Mouse (Mus musculus) limb, embryonic 12.5 days (tissue): Measurements from ENCODE around the gene Htr1f. TPM values are rescaled to one million over a fixed set of nuclear protein-coding genes. Genes with fewer than 3 reads are reported as not detected.

Source experiments
- ATAC-seq: fragments of 200-750 bp; cut with Nextera tagmentation; 2 replicates; pipeline ENCODE4 v1.8.0; 2017; ENCODE audit warnings: low read depth, moderate TSS enrichment; ENCODE audit not compliant: insufficient number of reproducible peaks, insufficient read depth, low FRiP score, low TSS enrichment
- H3K27ac ChIP-seq: fragments of 300-500 bp; sonication (generic); 2 replicates; pipeline ENCODE4 v1.5.1; 2016; ENCODE audit warnings: mild to moderate bottlenecking, moderate library complexity
- H3K27me3 ChIP-seq: fragments of 300-500 bp; sonication (generic); 2 replicates; pipeline ENCODE4 v1.6.1; 2016; ENCODE audit warnings: mild to moderate bottlenecking, moderate library complexity
- H3K36me3 ChIP-seq: fragments of 300-500 bp; sonication (generic); 2 replicates; pipeline ENCODE4 v1.6.1; 2016; ENCODE audit warnings: mild to moderate bottlenecking, moderate library complexity
- H3K4me1 ChIP-seq: fragments of 300-500 bp; sonication (generic); replicated peaks from 2 replicates; pipeline ENCODE4 v1.6.1; 2016
- H3K4me2 ChIP-seq: fragments of 300-500 bp; sonication (generic); 2 replicates; pipeline ENCODE4 v1.6.1; 2016; ENCODE audit warnings: mild to moderate bottlenecking, moderate library complexity
- H3K4me3 ChIP-seq: fragments of 300-500 bp; sonication (generic); replicated peaks from 2 replicates; pipeline ENCODE4 v1.5.1; 2016; ENCODE audit warnings: mild to moderate bottlenecking
- H3K9ac ChIP-seq: fragments of 300-500 bp; sonication (generic); replicated peaks from 2 replicates; pipeline ENCODE4 v1.6.1; 2016; ENCODE audit warnings: mild to moderate bottlenecking, moderate library complexity
- H3K9me3 ChIP-seq: fragments of 300-500 bp; sonication (generic); 2 replicates; pipeline ENCODE4 v1.6.1; 2016; ENCODE audit warnings: mild to moderate bottlenecking, moderate library complexity
- WGBS: fragments of 180-500 bp; shearing (Covaris S2); methylation state at CpG from one replicate; pipeline ENCODE4 v1.1.7; 2016; 5-methylcytosine and 5-hydroxymethylcytosine counted together
- polyA plus RNA-seq: library from polyadenylated mRNA; unstranded; fragments of >200 nt; fragmentation: Nextera tagmentation; extraction: Ambion mirVana; gene quantifications from 2 replicates; pipeline ENCODE4 v1.2.1, GENCODE M21; 2016

Gene Htr1f
- polyA plus RNA-seq, 1 experiment from 2014 or later = 0.10 TPM

DNA sequence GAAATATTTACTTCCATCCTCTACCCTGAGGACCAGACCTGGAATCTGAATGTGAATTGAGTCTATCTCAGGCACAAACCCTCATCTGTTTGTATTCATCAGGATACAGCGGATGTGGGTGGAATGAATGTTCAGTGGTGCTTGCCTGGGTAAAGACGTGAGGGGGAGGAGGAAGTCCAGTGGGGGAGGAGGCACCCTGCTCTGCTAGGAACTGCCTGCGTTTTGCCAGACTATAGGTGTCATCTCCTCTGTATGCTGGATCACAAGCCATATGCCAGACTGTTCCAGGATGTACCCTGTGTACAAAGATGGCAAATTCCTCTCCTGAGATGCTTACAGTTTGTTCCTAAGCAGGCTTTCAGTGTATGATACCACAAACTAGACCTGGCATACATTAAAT is 83.3 kb downstream of the Htr1f start:
- no peaks in the 10 kb centered on the region for H3K4me1 ChIP-seq
- no peak overlapping the region for H3K4me3 ChIP-seq
- H3K27ac ChIP-seq = no peak overlapping the region
- no peak overlapping the region for H3K9ac ChIP-seq
- no peak overlapping the region for H3K4me2 ChIP-seq
- WGBS = 72% methylated on average over 3 of the region's 3 CpGs
- no peaks in the 10 kb centered on the region for H3K9me3 ChIP-seq
- no peaks in the 10 kb centered on the region for H3K36me3 ChIP-seq
- no peak for ATAC-seq
- no peaks in the 10 kb centered on the region for H3K27me3 ChIP-seq

DNA sequence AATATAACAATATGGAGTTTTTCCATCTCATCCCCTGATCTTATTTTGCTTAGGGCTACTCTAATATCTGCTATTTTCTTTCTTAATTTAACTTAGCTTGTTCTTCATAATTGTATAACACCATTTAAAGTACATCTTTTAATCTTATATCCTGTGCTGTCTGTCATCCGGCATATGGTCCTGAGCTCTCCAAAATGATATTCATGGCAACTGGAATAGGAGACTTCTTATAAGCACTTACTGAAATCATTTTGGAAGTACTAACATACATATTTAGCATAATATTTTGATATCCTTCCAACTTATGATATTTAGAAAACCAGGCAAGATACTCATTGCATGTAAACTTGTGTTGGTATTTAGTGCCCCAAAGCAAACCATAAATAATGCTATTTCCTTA is 86.9 kb downstream of the Htr1f start:
- Histone ChIP-seq H3K27ac (no peak overlapping the region), H3K4me3 (no peak overlapping the region), H3K9me3 (no peaks in the 10 kb centered on the region), H3K27me3 (no peaks in the 10 kb centered on the region), H3K4me1 (no peaks in the 10 kb centered on the region), H3K9ac (no peak overlapping the region), H3K36me3 (no peaks in the 10 kb centered on the region), H3K4me2 (no peak overlapping the region)
- WGBS = 90% methylated on average over 1 of the region's 1 CpGs
- no peak for ATAC-seq

DNA sequence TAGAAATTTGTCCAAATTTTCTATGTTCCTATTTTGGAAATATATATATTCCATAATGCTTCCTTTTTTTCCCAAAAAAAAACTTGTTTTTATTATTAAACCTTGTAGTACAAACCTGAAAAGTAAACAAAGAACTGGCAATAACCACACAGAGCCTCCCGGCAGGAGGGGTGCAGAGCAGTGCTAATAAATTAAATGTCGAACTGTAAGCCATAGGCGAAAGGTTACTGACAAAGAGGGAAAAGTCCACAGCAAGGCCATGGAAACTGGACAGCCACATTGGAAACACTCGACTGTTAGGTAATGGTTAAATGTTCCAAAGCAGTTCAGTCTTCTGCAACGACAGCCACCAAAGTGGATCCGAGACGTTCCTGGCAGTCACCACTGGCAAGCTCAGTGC is 87.5 kb downstream of the Htr1f start:
- Histone ChIP-seq H3K27ac (no peak overlapping the region), H3K9me3 (no peaks in the 10 kb centered on the region), H3K4me3 (no peak overlapping the region), H3K27me3 (no peaks in the 10 kb centered on the region), H3K4me1 (no peaks in the 10 kb centered on the region), H3K9ac (no peak overlapping the region), H3K36me3 (no peaks in the 10 kb centered on the region), H3K4me2 (no peak overlapping the region)
- 24% methylated on average over 7 of the region's 7 CpGs for WGBS
- no peak for ATAC-seq

DNA sequence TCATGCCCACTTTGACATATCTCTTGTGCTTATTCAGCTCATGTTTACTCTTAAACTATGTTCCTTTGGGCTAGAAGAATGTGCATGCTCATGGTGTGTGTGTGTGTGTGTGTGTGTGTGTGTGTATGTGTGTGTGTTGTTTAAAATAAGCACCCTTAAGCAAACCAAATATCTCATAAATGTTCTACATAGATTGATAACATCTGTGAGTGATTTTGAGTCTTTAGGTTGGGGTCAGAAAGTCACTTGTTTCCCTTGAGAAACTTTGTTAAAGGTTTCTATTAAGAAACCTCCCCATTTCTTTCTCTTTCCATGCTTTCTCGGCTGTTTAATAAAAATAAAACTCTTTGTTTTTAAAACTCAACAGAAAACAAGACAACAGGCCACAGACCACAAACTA is 88.1 kb downstream of the Htr1f start:
- WGBS = 10% methylated on average over 1 of the region's 1 CpGs
- ATAC-seq = no peak
- Histone ChIP-seq H3K9me3 (no peaks in the 10 kb centered on the region), H3K4me2 (no peak overlapping the region), H3K4me1 (no peaks in the 10 kb centered on the region), H3K4me3 (no peak overlapping the region), H3K27ac (no peak overlapping the region), H3K27me3 (no peaks in the 10 kb centered on the region), H3K9ac (no peak overlapping the region), H3K36me3 (no peaks in the 10 kb centered on the region)

DNA sequence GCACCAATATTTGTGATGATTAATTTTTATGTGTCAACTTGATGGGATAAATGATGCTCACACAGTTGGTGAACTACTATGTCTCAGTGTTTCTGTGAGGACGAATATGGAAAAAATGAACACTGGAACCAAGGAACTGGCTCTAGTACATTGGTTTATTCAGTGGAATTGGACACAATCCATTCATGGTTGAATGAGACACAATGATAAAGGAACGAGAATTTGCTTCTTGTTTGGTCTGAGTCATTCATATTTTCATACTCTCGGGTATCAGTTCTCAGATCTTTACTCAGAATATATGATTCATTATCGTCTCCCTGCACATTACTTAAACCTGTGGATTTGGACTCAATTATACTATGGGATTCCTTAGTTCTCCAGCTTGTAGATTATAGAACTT is 90.4 kb downstream of the Htr1f start:
- H3K4me3 ChIP-seq = no peak overlapping the region
- no peak overlapping the region for H3K4me2 ChIP-seq
- no peak for ATAC-seq
- no peaks in the 10 kb centered on the region for H3K27me3 ChIP-seq
- no peaks in the 10 kb centered on the region for H3K4me1 ChIP-seq
- H3K27ac ChIP-seq = no peak overlapping the region
- no peak overlapping the region for H3K9ac ChIP-seq
- H3K9me3 ChIP-seq = no peaks in the 10 kb centered on the region
- H3K36me3 ChIP-seq = no peaks in the 10 kb centered on the region
- 86% methylated on average over 4 of the region's 4 CpGs for WGBS

DNA sequence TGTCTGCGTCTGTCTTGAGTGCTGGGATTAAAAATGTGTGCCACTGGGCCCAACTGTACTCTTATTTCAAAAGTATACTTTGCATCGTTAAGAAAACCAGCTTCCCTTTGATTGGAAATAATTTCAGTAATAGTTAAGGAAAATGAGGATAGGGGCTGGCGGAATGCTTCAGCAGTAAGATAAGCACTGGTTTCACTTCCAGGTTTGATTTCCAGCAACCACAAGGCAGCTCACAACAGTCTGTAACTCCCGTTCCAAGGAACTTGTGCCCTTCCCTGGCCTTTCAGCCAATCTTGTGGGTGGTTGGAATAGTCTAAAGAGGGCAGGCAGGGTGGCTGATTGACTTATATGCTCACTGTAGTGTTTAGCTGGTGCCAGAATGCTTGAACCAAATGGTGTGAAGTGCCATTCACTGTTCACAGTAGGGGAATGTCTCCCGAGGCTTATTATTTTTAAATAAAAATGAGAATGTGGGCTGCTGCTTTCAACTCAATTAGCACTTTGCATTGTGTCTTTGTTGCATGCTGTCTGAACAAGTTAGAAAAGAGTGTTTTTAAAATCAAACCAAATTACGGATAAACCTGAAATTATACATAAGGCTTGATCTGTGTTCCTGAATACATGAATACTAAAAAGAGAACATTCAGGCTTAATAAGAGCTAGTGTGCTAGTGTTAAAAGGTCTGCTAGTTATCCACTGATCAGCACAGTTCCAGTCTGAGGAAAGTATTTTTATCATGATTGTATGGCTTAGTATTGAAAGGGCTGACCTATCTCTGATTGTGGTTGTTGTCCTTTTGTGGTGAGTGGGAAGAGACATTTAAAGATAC is 103.4 kb downstream of the Htr1f start:
- no peak overlapping the region for H3K27ac ChIP-seq
- no peak overlapping the region for H3K4me3 ChIP-seq
- 0 out of 2 replicates have a peak, but pooled peaks cover 4% of the 10 kb centered on the region for H3K9me3 ChIP-seq
- no peaks in the 10 kb centered on the region for H3K36me3 ChIP-seq
- ATAC-seq = no peak
- H3K27me3 ChIP-seq = no peaks in the 10 kb centered on the region
- 75% methylated on average over 6 of the region's 6 CpGs for WGBS
- H3K4me1 ChIP-seq = no peaks in the 10 kb centered on the region
- no peak overlapping the region for H3K4me2 ChIP-seq
- H3K9ac ChIP-seq = no peak overlapping the region

DNA sequence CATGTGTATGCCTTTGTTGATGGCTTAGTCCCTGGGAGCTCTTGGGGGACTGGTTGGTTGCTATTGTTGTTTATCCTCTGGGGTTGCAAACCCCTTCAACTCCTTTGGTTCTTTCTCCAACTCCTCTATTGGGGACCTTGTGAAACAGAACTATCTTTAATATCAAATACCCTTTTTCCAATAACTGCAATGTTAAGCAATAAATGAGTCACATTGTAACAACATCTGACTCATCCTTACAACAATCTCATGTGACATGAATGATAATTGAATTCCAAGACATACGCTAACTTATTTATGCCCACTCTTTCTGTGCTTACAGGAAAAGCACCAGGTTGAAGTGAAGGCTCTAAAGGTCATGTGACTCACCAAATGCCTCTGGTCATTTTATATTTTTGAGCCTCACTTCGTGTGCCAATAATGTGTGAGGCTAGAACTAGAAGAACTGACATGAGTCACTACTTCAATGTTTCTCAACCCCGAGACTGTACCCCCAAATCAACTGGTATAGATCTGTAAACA is 116.3 kb downstream of the Htr1f start:
- no peak overlapping the region for H3K27ac ChIP-seq
- no peak overlapping the region for H3K4me2 ChIP-seq
- H3K4me1 ChIP-seq = no peaks in the 10 kb centered on the region
- no peak overlapping the region for H3K9ac ChIP-seq
- no peaks in the 10 kb centered on the region for H3K36me3 ChIP-seq
- no peaks in the 10 kb centered on the region for H3K27me3 ChIP-seq
- no peak overlapping the region for H3K4me3 ChIP-seq
- H3K9me3 ChIP-seq = no peaks in the 10 kb centered on the region
- no peak for ATAC-seq
- 71% methylated on average over 3 of the region's 3 CpGs for WGBS

DNA sequence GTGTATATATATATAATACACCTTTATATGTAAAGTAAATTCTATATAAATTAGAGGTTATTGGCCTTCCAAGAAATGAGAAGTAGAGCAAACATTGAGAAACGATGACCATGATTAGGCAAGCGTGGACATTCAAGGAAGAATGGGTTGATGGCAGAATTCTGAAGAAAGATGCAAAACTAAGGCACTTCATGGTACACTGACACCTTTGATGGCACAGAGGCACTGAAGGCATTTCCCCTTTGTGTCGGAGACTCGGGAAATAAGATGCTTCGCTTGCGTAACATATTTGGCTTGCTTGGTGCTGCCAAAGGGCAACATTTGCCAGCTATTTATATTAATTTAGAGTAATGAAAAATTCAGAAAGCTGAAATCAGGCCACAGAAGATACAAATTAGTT is 118.1 kb downstream of the Htr1f start:
- 96% methylated on average over 6 of the region's 6 CpGs for WGBS
- Histone ChIP-seq H3K4me3 (no peak overlapping the region), H3K27me3 (no peaks in the 10 kb centered on the region), H3K9ac (no peak overlapping the region), H3K27ac (no peak overlapping the region), H3K9me3 (no peaks in the 10 kb centered on the region), H3K4me2 (no peak overlapping the region), H3K36me3 (no peaks in the 10 kb centered on the region), H3K4me1 (no peaks in the 10 kb centered on the region)
- no peak for ATAC-seq

DNA sequence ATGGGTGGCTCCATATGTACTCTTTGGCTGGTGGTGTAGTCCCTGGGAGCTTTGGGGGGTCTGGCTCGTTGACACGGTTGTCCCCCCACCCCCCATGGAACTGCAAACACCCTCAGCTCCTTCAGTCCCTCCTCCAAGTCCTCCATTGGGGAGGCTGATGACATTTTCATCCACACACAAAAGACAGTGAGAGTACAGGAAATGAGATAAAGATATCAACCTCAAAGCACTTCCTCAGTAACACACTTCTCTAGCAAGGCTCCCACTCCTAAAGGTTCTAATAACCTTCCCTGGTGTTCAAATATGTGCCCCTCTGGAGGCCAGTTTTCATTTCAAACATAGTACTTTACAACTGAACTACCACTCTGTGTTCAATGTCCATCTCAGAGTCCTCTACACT is 118.6 kb downstream of the Htr1f start:
- H3K4me2 ChIP-seq = no peak overlapping the region
- no peaks in the 10 kb centered on the region for H3K9me3 ChIP-seq
- ATAC-seq = no peak
- no peaks in the 10 kb centered on the region for H3K4me1 ChIP-seq
- H3K27ac ChIP-seq = no peak overlapping the region
- no peaks in the 10 kb centered on the region for H3K36me3 ChIP-seq
- no peaks in the 10 kb centered on the region for H3K27me3 ChIP-seq
- 76% methylated on average over 2 of the region's 2 CpGs for WGBS
- no peak overlapping the region for H3K4me3 ChIP-seq
- H3K9ac ChIP-seq = no peak overlapping the region

DNA sequence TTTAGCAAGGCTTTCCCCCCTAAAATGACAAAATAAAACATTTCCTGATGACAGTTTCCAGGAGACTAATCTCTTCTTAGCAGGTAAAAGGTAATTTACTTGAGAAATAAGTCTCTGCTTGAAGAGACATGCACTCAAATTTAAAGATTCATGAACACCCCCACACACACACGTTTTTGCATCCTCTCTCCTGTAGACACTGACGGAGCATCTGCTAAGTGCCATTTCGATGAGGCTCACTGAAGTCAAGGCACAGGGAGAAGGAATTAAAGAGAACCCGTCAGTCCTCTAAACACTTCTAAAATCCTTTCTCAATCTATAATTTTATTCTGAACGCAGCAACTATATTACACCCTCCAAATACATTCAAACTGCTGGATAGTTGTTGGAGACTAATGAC is 131.0 kb downstream of the Htr1f start:
- Histone ChIP-seq H3K27ac (no peak overlapping the region), H3K9ac (no peak overlapping the region)

DNA sequence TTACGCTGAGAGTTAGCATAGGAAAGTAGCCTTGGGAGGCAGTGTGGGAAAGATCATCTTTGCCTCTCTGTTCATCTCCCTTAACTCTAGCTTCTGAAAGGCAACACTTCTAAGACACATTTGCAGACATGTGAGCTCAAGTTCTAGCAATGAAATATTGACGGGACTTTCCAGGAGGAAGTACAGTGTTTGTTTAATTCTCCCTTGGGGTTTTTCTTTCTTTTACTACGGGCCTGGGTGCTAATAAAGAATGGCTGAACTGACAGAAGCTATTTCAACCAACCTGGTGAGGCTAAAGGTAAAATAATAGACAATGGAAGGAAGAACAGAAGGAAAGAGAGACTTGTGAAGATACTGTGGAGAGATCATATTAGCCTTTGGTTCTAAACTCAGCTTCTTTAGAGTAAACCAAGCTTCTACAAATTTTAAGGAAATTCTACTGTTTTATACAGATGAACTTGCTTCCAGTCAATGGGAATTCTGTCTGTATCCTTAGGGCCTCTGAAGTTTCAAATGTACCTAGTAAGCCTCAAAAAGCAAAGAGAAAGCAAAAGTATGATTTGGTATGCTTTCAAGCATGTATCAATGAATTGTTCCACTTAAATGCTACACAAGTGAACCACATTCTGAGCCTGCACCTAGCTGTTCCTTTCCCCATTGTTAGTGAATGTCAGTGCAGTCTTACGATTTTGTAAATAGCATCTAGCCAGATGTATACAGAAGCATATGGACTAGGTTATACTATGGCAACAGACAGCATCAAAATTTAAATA is 131.9 kb downstream of the Htr1f start:
- no peaks in the 10 kb centered on the region for H3K9me3 ChIP-seq
- no peak overlapping the region for H3K4me3 ChIP-seq
- 72% methylated on average over 4 of the region's 4 CpGs for WGBS
- H3K27me3 ChIP-seq = no peaks in the 10 kb centered on the region
- no peak for ATAC-seq
- H3K9ac ChIP-seq = no peak overlapping the region
- H3K36me3 ChIP-seq = no peaks in the 10 kb centered on the region
- H3K4me2 ChIP-seq = no peak overlapping the region
- no peaks in the 10 kb centered on the region for H3K4me1 ChIP-seq
- no peak overlapping the region for H3K27ac ChIP-seq

More for the DNA sequence above, 131.0 kb downstream of the Htr1f start:
- Histone ChIP-seq H3K36me3 (no peaks in the 10 kb centered on the region), H3K9me3 (no peaks in the 10 kb centered on the region), H3K4me3 (no peak overlapping the region), H3K27me3 (no peaks in the 10 kb centered on the region), H3K4me2 (no peak overlapping the region), H3K4me1 (no peaks in the 10 kb centered on the region)
- ATAC-seq = no peak
- 83% methylated on average over 5 of the region's 5 CpGs for WGBS
